Mouse (Mus musculus) CH12.LX (cell line): ENCODE data around the gene Nol9. TPM values are rescaled to one million over a fixed set of nuclear protein-coding genes. Genes with fewer than 3 reads are reported as not detected.

Source experiments
- DNase-seq: peaks from one replicate; pipeline ENCODE4 v3.0.0-alpha.2; 2013; ENCODE audit errors: extremely low read depth
- H3K27ac ChIP-seq: 2 replicates; pipeline ENCODE4 v1.5.1; 2012; ENCODE audit warnings: low read depth, mild to moderate bottlenecking, control low read depth, moderate library complexity; ENCODE audit not compliant: insufficient read depth
- H3K27me3 ChIP-seq: replicated peaks from 2 replicates; pipeline ENCODE3; 2012; ENCODE audit warnings: inconsistent platforms
- H3K36me3 ChIP-seq, 2 experiments: replicated peaks in 1 of 2; 2 replicates each; pipeline versions ENCODE3 to v1.6.1; 2012; ENCODE audit warnings: inconsistent platforms in 1 of 2, low read length in 1 of 2, mild to moderate bottlenecking in 1 of 2, mixed read lengths in 1 of 2, moderate library complexity in 1 of 2; ENCODE audit not compliant: control insufficient read depth in 1 of 2, insufficient read depth in 1 of 2
- H3K4me1 ChIP-seq, 2 experiments: 2 replicates each; pipeline ENCODE4 v1.6.1; 2012; ENCODE audit warnings: inconsistent platforms in 1 of 2, moderate library complexity in 1 of 2; ENCODE audit not compliant: insufficient read depth in 2 of 2, control insufficient read depth in 1 of 2
- H3K4me2 ChIP-seq: 2 replicates; pipeline ENCODE4 v1.6.1; 2012; ENCODE audit warnings: low read depth, mild to moderate bottlenecking, control low read depth; ENCODE audit not compliant: poor library complexity, insufficient read depth, severe bottlenecking
- H3K4me3 ChIP-seq, 3 experiments: fragments of 150-350 bp in 1 of 3; sonication (generic) in 1 of 3; replicated peaks in 1 of 3; 2 replicates each; pipeline versions ENCODE3 to v1.5.1; 2011 to 2012; ENCODE audit warnings: low read depth in 2 of 3, low read length in 2 of 3, mild to moderate bottlenecking in 2 of 3, moderate library complexity in 2 of 3, control low read depth in 1 of 3, improper control_type of control experiment in 1 of 3, inconsistent platforms in 1 of 3, mixed read lengths in 1 of 3; ENCODE audit not compliant: poor library complexity in 1 of 3
- H3K79me2 ChIP-seq: replicated peaks from 2 replicates; pipeline ENCODE4 v1.6.1; 2012; ENCODE audit warnings: mild to moderate bottlenecking, moderate library complexity; ENCODE audit not compliant: control insufficient read depth, poor library complexity, insufficient read depth, severe bottlenecking; ENCODE audit errors: extremely low read depth
- H3K9ac ChIP-seq: 2 replicates; pipeline ENCODE4 v1.6.1; 2012; ENCODE audit warnings: low read depth, mild to moderate bottlenecking, control low read depth, moderate library complexity; ENCODE audit not compliant: insufficient read depth
- H3K9me3 ChIP-seq: replicated peaks from 2 replicates; pipeline ENCODE3; 2012; ENCODE audit warnings: low read length, inconsistent platforms, mixed read lengths
- GABPA ChIP-seq: IDR thresholded peaks from 2 replicates; pipeline ENCODE4 v1.6.1; 2012; ENCODE audit warnings: low read depth, low read length, improper control_type of control experiment, inconsistent platforms; ENCODE audit not compliant: insufficient replicate concordance
- IRF4 ChIP-seq: IDR thresholded peaks from 2 replicates; pipeline ENCODE4 v1.6.1; 2014; ENCODE audit warnings: low read depth, mild to moderate bottlenecking, inconsistent platforms, low read length, improper control_type of control experiment
- JUN ChIP-seq: IDR thresholded peaks from 2 replicates; pipeline ENCODE4 v1.6.1; 2011; ENCODE audit warnings: low read depth, mild to moderate bottlenecking, low read length, improper control_type of control experiment, moderate library complexity; ENCODE audit not compliant: insufficient read depth
- MAZ ChIP-seq: IDR thresholded peaks from 2 replicates; pipeline ENCODE4 v1.6.1; 2012; ENCODE audit warnings: low read depth, mild to moderate bottlenecking, inconsistent platforms, low read length, improper control_type of control experiment, moderate library complexity
- MXI1 ChIP-seq: IDR thresholded peaks from 2 replicates; pipeline ENCODE4 v1.6.1; 2011; ENCODE audit warnings: mild to moderate bottlenecking, low read depth, low read length, improper control_type of control experiment
- NRF1 ChIP-seq: IDR thresholded peaks from 2 replicates; pipeline ENCODE4 v1.6.1; 2014; ENCODE audit warnings: low read depth, mild to moderate bottlenecking, inconsistent platforms, low read length, improper control_type of control experiment, moderate library complexity
- POLR2A ChIP-seq: IDR thresholded peaks from 2 replicates; pipeline ENCODE4 v1.6.1; 2011; ENCODE audit warnings: low read depth, mild to moderate bottlenecking, improper control_type of control experiment, low read length
- RAD21 ChIP-seq: IDR thresholded peaks from 2 replicates; pipeline ENCODE4 v1.6.1; 2011; ENCODE audit warnings: low read depth, mild to moderate bottlenecking, low read length, improper control_type of control experiment, moderate library complexity
- RCOR1 ChIP-seq: conservative IDR thresholded peaks from 2 replicates; pipeline ENCODE4 v1.6.1; 2012; ENCODE audit warnings: low read depth, mild to moderate bottlenecking, inconsistent platforms, low read length, improper control_type of control experiment
- UBTF ChIP-seq: IDR thresholded peaks from 2 replicates; pipeline ENCODE4 v1.6.1; 2012; ENCODE audit warnings: low read depth, mild to moderate bottlenecking, inconsistent platforms, low read length, improper control_type of control experiment, moderate library complexity
- dilution Hi-C: fragments of 300-500 bp; cut with MboI; formaldehyde crosslinking; loops from 2 replicates; pipeline ENCODE4 v1.14.3; 2020; ENCODE audit warnings: low sequenced_read_pairs; ENCODE audit not compliant: extremely low pct_unique_long_range_greater_than_20kb, extremely low pct_ligation_motif_present
- in situ Hi-C: fragments of 300-500 bp; cut with MboI; formaldehyde crosslinking; loops from 3 replicates; pipeline ENCODE4 v1.14.3; 2019; ENCODE audit warnings: low sequenced_read_pairs, low pct_ligation_motif_present, low pct_unique_long_range_greater_than_20kb, mixed read lengths
- polyA plus RNA-seq: library from polyadenylated mRNA; unstranded; fragments of >175 nt; gene quantifications from 2 replicates; pipeline ENCODE4 v1.2.1, GENCODE M21; 2012; ENCODE audit warnings: low read depth; ENCODE audit not compliant: insufficient read length
- total RNA-seq, 2 experiments: library from RNA; depleted of rRNA; stranded (reverse); fragments of 300-350 nt in 1 of 2; fragments of >200 nt in 1 of 2; gene quantifications; 2 replicates each; pipeline ENCODE4 v1.2.3; 2012 to 2014

The Nol9 gene
- total and polyA plus RNA-seq, 3 experiments: 44.7 to 60.5 (median 44.8) TPM

GRCm38 (mm10) chr4:152044609-152045008, 5.5 kb downstream of the Nol9 start:
- no peak overlapping the region for H3K4me3 ChIP-seq
- H3K9ac ChIP-seq: no peak overlapping the region
- H3K36me3 ChIP-seq: peaks cover 59 to 84% of the 10 kb centered on the region in 2 experiments
- dilution Hi-C loops: no loop called here
- H3K27me3 ChIP-seq: no peaks in the 10 kb centered on the region
- no peak overlapping the region for H3K4me2 ChIP-seq
- no peak overlapping the region for H3K27ac ChIP-seq
- in situ Hi-C loops: loop anchor here (5.0 kb wide), 1 partner anchor 33 kb away; no protein-coding TSS in a partner anchor
- no peak for TF ChIP-seq MXI1
- no peak for TF ChIP-seq IRF4
- no peak for TF ChIP-seq GABPA
- no peak for TF ChIP-seq MAZ
- no peak for TF ChIP-seq NRF1
- peaks cover 16 to 38% of the 10 kb centered on the region in 2 experiments for H3K4me1 ChIP-seq
- H3K79me2 ChIP-seq: peaks cover 58% of the 10 kb centered on the region
- DNase-seq: no peak
- H3K9me3 ChIP-seq: no peaks in the 10 kb centered on the region

GRCm38 (mm10) chr4:152062390-152063110, 23.4 kb downstream of the Nol9 start:
- no peak overlapping the region for H3K4me2 ChIP-seq
- H3K9me3 ChIP-seq: no peaks in the 10 kb centered on the region
- no peak for DNase-seq
- TF ChIP-seq UBTF (no peak), JUN (no peak)
- H3K4me3 ChIP-seq: no peak overlapping the region
- dilution Hi-C loops (no loop called here), in situ Hi-C loops (no loop called here)
- no peaks in the 10 kb centered on the region; a peak in 1 of 4 replicates for H3K4me1 ChIP-seq
- H3K36me3 ChIP-seq: peaks cover 32 to 61% of the 10 kb centered on the region in 2 experiments
- no peaks in the 10 kb centered on the region for H3K27me3 ChIP-seq
- no peak overlapping the region for H3K9ac ChIP-seq
- no peak overlapping the region for H3K27ac ChIP-seq
- no peaks in the 10 kb centered on the region for H3K79me2 ChIP-seq

DNA sequence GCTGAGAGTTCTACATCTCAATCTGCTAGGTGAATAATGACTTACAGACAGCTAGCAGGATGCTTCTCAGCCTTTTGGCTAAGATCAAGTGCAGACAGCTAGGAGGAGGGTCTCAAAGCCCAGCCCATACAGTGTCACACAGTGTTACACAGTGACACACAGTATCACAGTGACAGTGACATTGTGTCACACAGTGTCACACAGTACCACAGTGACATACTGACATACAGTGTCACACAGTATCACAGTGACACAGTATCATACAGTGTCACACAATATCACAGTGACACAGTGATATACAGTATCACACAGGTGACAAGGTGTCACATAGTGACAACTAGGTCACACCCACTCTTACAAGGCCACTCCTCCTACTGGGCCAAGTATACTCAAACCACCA, 28.2 kb downstream of the Nol9 start:
- in situ Hi-C loops: no loop called here
- TF ChIP-seq RAD21: no peak
- no peak for TF ChIP-seq POLR2A
- TF ChIP-seq UBTF: no peak
- TF ChIP-seq JUN: no peak
- TF ChIP-seq RCOR1: no peak
- dilution Hi-C loops: no loop called here

More for the DNA sequence above, 28.2 kb downstream of the Nol9 start:
- H3K27ac ChIP-seq: no peak overlapping the region
- peaks cover 0 to 17% of the 10 kb centered on the region in 2 experiments for H3K36me3 ChIP-seq
- H3K4me3 ChIP-seq: no peak overlapping the region
- H3K79me2 ChIP-seq: no peaks in the 10 kb centered on the region
- H3K27me3 ChIP-seq: no peaks in the 10 kb centered on the region
- no peaks in the 10 kb centered on the region for H3K9me3 ChIP-seq
- H3K4me2 ChIP-seq: no peak overlapping the region
- no peak overlapping the region for H3K9ac ChIP-seq
- peaks cover 4 to 7% of the 10 kb centered on the region in 2 experiments; a peak in 3 of 4 replicates for H3K4me1 ChIP-seq
- no peak for DNase-seq
